Mouse (Mus musculus) lung, embryonic 14.5 days (tissue): ENCODE measurements at regions not wholly inside any gene's neighbourhood (a gene's known extent, or its start where the extent isn't known, plus 50 kb on each side); places are given as distances from the start of the nearest gene placed in this dataset.

ENCODE experiments used
- ATAC-seq: fragments of 200-750 bp; cut with Nextera tagmentation; 2 replicates; pipeline ENCODE4 v1.8.0; 2017; ENCODE audit warnings: mild to moderate bottlenecking, moderate TSS enrichment, moderate library complexity; ENCODE audit not compliant: insufficient read depth
- DNase-seq: peaks from one replicate; pipeline ENCODE4 v3.0.0-alpha.2; 2015
- H3K27ac ChIP-seq: fragments of 300-500 bp; sonication (generic); 2 replicates; pipeline ENCODE4 v1.5.1; 2014; ENCODE audit warnings: low read depth, mild to moderate bottlenecking, moderate library complexity
- H3K27me3 ChIP-seq: fragments of 300-500 bp; sonication (generic); 2 replicates; pipeline ENCODE4 v1.6.1; 2014; ENCODE audit warnings: low read length, control low read depth; ENCODE audit not compliant: insufficient read depth
- H3K36me3 ChIP-seq: fragments of 300-500 bp; sonication (generic); 2 replicates; pipeline ENCODE4 v1.6.1; 2014; ENCODE audit warnings: control low read depth; ENCODE audit not compliant: insufficient read depth
- H3K4me1 ChIP-seq: fragments of 300-500 bp; sonication (generic); 2 replicates; pipeline ENCODE4 v1.6.1; 2014; ENCODE audit warnings: antibody characterized with exemption, control low read depth; ENCODE audit not compliant: insufficient read depth
- H3K4me2 ChIP-seq: fragments of 300-500 bp; sonication (generic); 2 replicates; pipeline ENCODE4 v1.6.1; 2014; ENCODE audit warnings: mild to moderate bottlenecking
- H3K4me3 ChIP-seq: fragments of 300-500 bp; sonication (generic); 2 replicates; pipeline ENCODE4 v1.5.1; 2014; ENCODE audit warnings: low read depth, low read length
- H3K9ac ChIP-seq: fragments of 300-500 bp; sonication (generic); 2 replicates; pipeline ENCODE4 v1.6.1; 2014
- H3K9me3 ChIP-seq: fragments of 300-500 bp; sonication (generic); 2 replicates; pipeline ENCODE4 v1.6.1; 2016; ENCODE audit warnings: low read depth, low read length, control low read depth
- CTCF ChIP-seq: IDR thresholded peaks from 2 replicates; pipeline ENCODE4 v1.5.1; 2016; ENCODE audit warnings: antibody characterized with exemption, low read depth
- WGBS: fragments of 180-500 bp; shearing (Covaris S2); extraction: QIAGEN DNeasy Blood & Tissue Kit; methylation state at CpG from one replicate; pipeline ENCODE4 v1.1.7; 2014; 5-methylcytosine and 5-hydroxymethylcytosine counted together

DNA sequence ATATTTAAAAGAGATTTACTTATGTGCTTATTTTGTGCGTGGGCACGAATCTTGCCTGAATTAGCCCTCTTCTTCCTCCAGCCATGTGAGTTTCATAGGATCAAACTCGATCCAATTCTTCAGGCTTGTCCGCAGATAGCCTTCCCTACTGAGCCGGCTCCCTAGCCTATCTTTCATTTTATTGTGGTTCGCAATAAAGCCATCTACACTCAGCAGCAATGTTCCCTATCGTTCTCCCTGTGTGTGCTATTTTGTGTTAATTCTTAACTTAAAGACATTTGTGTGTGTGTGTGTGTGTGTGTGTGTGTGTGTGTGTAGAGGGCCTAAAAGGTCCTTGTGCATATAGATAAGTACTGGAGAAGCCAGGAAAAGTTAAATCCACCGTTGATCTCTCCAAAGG is 211.8 kb upstream of the Prickle1 start:
- no peaks in the 10 kb centered on the region for H3K4me1 ChIP-seq
- no peak overlapping the region for H3K4me3 ChIP-seq
- WGBS = 77% methylated on average over 8 of the region's 8 CpGs
- H3K27me3 ChIP-seq = no peaks in the 10 kb centered on the region
- no peaks in the 10 kb centered on the region for H3K9me3 ChIP-seq
- H3K9ac ChIP-seq = no peak overlapping the region
- DNase-seq (no peak), ATAC-seq (no peak)
- H3K27ac ChIP-seq = no peak overlapping the region
- H3K4me2 ChIP-seq = no peak overlapping the region
- TF ChIP-seq CTCF = no peak
- no peaks in the 10 kb centered on the region for H3K36me3 ChIP-seq

DNA sequence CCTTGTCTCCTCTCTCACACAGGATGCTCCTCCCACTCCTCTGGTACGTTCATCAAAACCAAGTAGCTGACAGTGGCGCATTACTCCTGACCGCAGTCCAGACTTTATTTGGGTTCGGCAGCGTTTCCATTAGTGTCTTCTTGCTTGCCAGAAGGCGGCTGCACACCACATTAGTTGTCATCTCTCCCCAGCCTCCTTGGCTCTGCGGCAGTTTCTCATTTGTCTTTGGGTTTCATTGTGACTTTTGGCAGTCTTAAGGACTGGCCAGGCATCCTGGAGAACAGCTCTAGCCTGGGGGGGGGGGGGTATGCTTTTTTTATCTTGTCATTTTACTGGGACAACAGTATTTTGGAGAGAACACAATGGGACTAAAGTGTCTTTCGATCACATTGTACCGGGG is 209.0 kb upstream of the Prickle1 start:
- H3K27ac ChIP-seq = no peak overlapping the region
- no peak for TF ChIP-seq CTCF
- DNase-seq (peak; percentile 81), ATAC-seq (peak; percentile 63; the same call in 1 of the 2 replicates)
- no peak overlapping the region for H3K4me2 ChIP-seq
- H3K36me3 ChIP-seq = no peaks in the 10 kb centered on the region
- no peaks in the 10 kb centered on the region for H3K4me1 ChIP-seq
- no peak overlapping the region for H3K4me3 ChIP-seq
- no peak overlapping the region for H3K9ac ChIP-seq
- WGBS = 41% methylated on average over 9 of the region's 9 CpGs
- no peaks in the 10 kb centered on the region for H3K27me3 ChIP-seq
- H3K9me3 ChIP-seq = no peaks in the 10 kb centered on the region

DNA sequence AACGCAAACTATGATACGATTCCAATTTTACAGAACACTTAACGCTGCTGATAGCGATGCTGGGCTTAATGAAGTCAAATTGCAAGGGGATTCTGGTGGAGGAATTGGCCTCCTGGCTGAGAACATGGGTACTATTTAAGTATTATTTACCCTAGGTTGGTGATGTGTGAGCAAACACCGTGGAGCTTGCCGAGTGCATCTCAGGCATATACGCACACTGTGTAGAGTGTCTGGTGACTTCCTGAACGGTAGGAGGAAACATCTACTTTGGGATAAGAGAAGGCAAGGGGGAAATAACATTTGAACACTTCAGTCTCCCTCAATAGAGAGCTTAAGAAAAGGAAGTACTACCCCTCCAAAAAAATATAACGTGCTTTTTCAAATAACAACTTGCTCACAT is 194.8 kb upstream of the Prickle1 start:
- no peak overlapping the region for H3K9ac ChIP-seq
- 64% methylated on average over 9 of the region's 9 CpGs for WGBS
- DNase-seq = no peak
- no peaks in the 10 kb centered on the region for H3K27me3 ChIP-seq
- no peak for TF ChIP-seq CTCF
- no peaks in the 10 kb centered on the region for H3K36me3 ChIP-seq
- no peak overlapping the region for H3K4me2 ChIP-seq
- H3K4me3 ChIP-seq = no peak overlapping the region
- peaks cover 6% of the 10 kb centered on the region; the same call in 1 of the 2 replicates for H3K4me1 ChIP-seq
- ATAC-seq = no peak
- H3K27ac ChIP-seq = no peak overlapping the region
- no peaks in the 10 kb centered on the region for H3K9me3 ChIP-seq

DNA sequence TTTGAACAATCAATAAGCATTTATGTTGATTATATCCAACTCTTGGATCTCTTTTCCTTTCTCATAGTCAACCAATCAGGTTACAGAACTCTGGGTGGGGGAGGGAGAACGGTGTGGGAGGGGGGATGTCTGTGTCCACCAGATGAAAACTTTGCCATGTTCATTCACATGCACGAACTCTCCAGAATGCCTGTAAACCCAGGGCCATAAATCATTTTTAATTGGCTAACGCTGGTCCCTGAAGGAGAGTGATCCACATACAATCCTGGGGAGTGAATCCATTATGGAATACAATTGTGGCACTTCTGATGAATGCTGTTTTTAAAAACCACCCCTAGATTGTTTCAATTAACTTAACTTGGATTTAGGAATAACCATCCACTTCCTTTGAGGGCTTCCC is 194.1 kb upstream of the Prickle1 start:
- DNase-seq (no peak), ATAC-seq (no peak)
- TF ChIP-seq CTCF = no peak
- Histone ChIP-seq H3K9ac (no peak overlapping the region), H3K36me3 (no peaks in the 10 kb centered on the region), H3K4me1 (peaks cover 6% of the 10 kb centered on the region; the same call in 1 of the 2 replicates), H3K4me3 (no peak overlapping the region), H3K4me2 (no peak overlapping the region), H3K9me3 (no peaks in the 10 kb centered on the region), H3K27ac (no peak overlapping the region), H3K27me3 (no peaks in the 10 kb centered on the region)
- 65% methylated on average over 3 of the region's 3 CpGs for WGBS

DNA sequence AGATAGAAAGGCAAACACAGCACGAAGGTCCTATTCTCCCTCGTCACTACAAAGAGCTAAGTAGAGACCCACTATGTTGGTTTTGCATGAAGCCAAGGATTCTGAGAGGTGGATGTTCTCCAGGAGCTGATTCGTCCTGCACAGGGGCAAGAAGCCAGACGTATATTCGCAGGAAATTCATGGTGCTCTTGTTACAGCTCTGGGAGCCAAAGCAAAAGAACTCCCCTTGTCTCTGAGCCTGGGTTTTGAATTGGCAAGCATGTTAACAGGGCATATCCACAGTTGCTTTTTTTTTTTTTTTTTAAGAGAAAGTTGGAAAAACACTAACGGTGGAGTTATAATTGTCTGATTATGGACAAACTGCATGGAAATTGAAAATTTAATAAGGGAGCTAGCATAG is 191.7 kb upstream of the Prickle1 start:
- H3K4me3 ChIP-seq = no peak overlapping the region
- 81% methylated on average over 6 of the region's 6 CpGs for WGBS
- ATAC-seq (no peak), DNase-seq (no peak)
- no peak for TF ChIP-seq CTCF
- no peaks in the 10 kb centered on the region for H3K9me3 ChIP-seq
- H3K27me3 ChIP-seq = no peaks in the 10 kb centered on the region
- H3K27ac ChIP-seq = no peak overlapping the region
- no peak overlapping the region for H3K9ac ChIP-seq
- no peak overlapping the region for H3K4me2 ChIP-seq
- no peaks in the 10 kb centered on the region for H3K36me3 ChIP-seq
- H3K4me1 ChIP-seq = peaks cover 6% of the 10 kb centered on the region; the same call in 1 of the 2 replicates

DNA sequence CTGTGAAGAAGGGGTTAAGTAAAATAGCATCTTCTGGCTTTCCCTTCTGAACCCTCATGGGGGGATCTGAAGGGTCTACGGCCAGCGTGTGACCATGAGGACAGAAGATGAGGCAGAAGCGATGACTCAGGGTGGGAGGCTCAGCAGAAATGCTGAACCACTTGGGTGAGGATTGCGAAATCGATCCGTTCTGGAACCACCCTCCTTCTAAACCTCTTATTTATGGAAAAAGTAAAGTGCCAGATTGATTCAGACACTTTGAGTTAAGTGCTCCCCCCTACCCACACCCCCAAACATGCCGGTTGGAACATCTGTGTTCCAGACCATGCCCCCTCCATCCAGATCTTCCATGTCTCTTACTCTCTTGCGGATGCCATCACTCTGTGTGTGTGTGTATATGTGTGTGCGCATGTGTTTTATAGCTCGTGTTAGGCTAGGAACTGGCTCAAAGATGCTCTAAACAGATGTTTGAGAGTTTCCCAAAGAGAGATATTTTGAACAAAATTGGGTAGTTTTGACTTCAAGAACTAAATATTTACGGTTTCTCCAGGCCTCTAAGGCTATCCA is 190.2 kb upstream of the Prickle1 start:
- 79% methylated on average over 11 of the region's 11 CpGs for WGBS
- ATAC-seq = no peak

DNA sequence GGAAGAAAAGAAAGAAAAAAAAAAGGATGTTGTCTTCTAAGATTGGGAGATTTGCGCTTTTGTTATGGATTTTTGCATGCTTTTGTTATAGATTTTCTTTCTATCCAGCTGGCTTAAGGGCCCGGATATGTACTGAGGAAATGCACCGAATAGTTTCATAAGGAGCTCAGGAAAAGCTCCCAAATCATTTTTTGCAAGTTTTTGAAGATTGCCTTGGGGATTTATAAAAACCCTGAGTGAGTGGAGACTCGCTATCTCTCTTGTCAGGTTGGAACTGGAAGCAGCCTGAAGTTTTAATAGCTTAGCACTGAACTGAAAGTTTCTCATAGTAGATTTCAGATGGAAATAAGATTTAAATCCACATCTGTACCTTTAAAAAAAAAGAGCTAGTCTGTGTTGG is 188.0 kb upstream of the Prickle1 start:
- no peaks in the 10 kb centered on the region for H3K36me3 ChIP-seq
- no peak for TF ChIP-seq CTCF
- 83% methylated on average over 4 of the region's 4 CpGs for WGBS
- H3K9ac ChIP-seq = no peak overlapping the region
- H3K4me1 ChIP-seq = no peaks in the 10 kb centered on the region
- H3K27me3 ChIP-seq = no peaks in the 10 kb centered on the region
- no peak for DNase-seq
- no peaks in the 10 kb centered on the region for H3K9me3 ChIP-seq
- no peak overlapping the region for H3K4me3 ChIP-seq
- H3K27ac ChIP-seq = no peak overlapping the region
- ATAC-seq = no peak
- no peak overlapping the region for H3K4me2 ChIP-seq

More for the DNA sequence above, 190.2 kb upstream of the Prickle1 start:
- no peak for DNase-seq
- TF ChIP-seq CTCF = no peak
- Histone ChIP-seq H3K27ac (no peak overlapping the region), H3K4me3 (no peak overlapping the region), H3K36me3 (no peaks in the 10 kb centered on the region), H3K4me2 (no peak overlapping the region), H3K4me1 (peaks cover 2% of the 10 kb centered on the region; the same call in 1 of the 2 replicates), H3K27me3 (no peaks in the 10 kb centered on the region), H3K9me3 (no peaks in the 10 kb centered on the region), H3K9ac (no peak overlapping the region)
